Mouse (Mus musculus): Measurements from ENCODE around the gene Mnat1.
A peak's percentile ranks its signal among the peaks of the same experiment; 100 is the strongest.

Mnat1 gene

GRCm38 (mm10) chr12:73232586-73232985 is 109.1 kb downstream of the Mnat1 start:
- no peak for DNase-seq (ENCODE audit: low spot score)

- DNase-seq (ENCODE audit: low spot score), result peak; percentile 64
Measured at GRCm38 (mm10) chr12:73241960-73242359, 118.4 kb downstream of the Mnat1 start.

- no peak for DNase-seq (ENCODE audit: low spot score)
Measured at GRCm38 (mm10) chr12:73245687-73246086, 122.2 kb downstream of the Mnat1 start.

GRCm38 (mm10) chr12:73255006-73255405 is 131.5 kb downstream of the Mnat1 start:
- DNase-seq (ENCODE audit: low spot score), result no peak

GRCm38 (mm10) chr12:73259269-73259668 is 135.8 kb downstream of the Mnat1 start:
- no peak for DNase-seq (ENCODE audit: low spot score)

GRCm38 (mm10) chr12:73260339-73260738 is 136.8 kb downstream of the Mnat1 start:
- DNase-seq (ENCODE audit: low spot score), result no peak

- DNase-seq (ENCODE audit: low spot score), result no peak
Measured at GRCm38 (mm10) chr12:73265381-73265978, 142.0 kb downstream of the Mnat1 start.

GRCm38 (mm10) chr12:73266597-73266996 is 143.1 kb downstream of the Mnat1 start:
- DNase-seq (ENCODE audit: low spot score), result no peak

- DNase-seq (ENCODE audit: low spot score), result no peak
Measured at GRCm38 (mm10) chr12:73268497-73268896, 145.0 kb downstream of the Mnat1 start.

GRCm38 (mm10) chr12:73269531-73269930 is 146.0 kb downstream of the Mnat1 start:
- no peak for DNase-seq (ENCODE audit: low spot score)

GRCm38 (mm10) chr12:73269933-73270332 is 146.4 kb downstream of the Mnat1 start:
- no peak for DNase-seq (ENCODE audit: low spot score)

GRCm38 (mm10) chr12:73274921-73275320 is 151.4 kb downstream of the Mnat1 start:
- DNase-seq (ENCODE audit: low spot score), result no peak

GRCm38 (mm10) chr12:73286287-73287092 is 163.0 kb downstream of the Mnat1 start, which contains the start of the genes Trmt5 and Slc38a6:
Gene Trmt5, minus strand, starts transcription at chr12:73286710.
Gene Slc38a6, plus strand, starts transcription at chr12:73286779.
- DNase-seq (ENCODE audit: low spot score), result peak; percentile 93

- no peak for DNase-seq (ENCODE audit: low spot score)
Measured at GRCm38 (mm10) chr12:73287609-73288008, 164.1 kb downstream of the Mnat1 start.

GRCm38 (mm10) chr12:73288626-73289025 is 165.1 kb downstream of the Mnat1 start:
- DNase-seq (ENCODE audit: low spot score), result no peak

GRCm38 (mm10) chr12:73294884-73295283 is 171.4 kb downstream of the Mnat1 start:
- DNase-seq (ENCODE audit: low spot score), result no peak

- DNase-seq (ENCODE audit: low spot score), result no peak
Measured at GRCm38 (mm10) chr12:73295505-73296140, 172.1 kb downstream of the Mnat1 start.

- no peak for DNase-seq (ENCODE audit: low spot score)
Measured at GRCm38 (mm10) chr12:73298621-73299020, 175.1 kb downstream of the Mnat1 start.

- no peak for DNase-seq (ENCODE audit: low spot score)
Measured at GRCm38 (mm10) chr12:73300531-73300930, 177.0 kb downstream of the Mnat1 start.

- no peak for DNase-seq (ENCODE audit: low spot score)
Measured at GRCm38 (mm10) chr12:73304636-73305035, 181.1 kb downstream of the Mnat1 start.

GRCm38 (mm10) chr12:73307750-73308149 is 184.2 kb downstream of the Mnat1 start:
- no peak for DNase-seq (ENCODE audit: low spot score)

GRCm38 (mm10) chr12:73308711-73309110 is 185.2 kb downstream of the Mnat1 start:
- DNase-seq (ENCODE audit: low spot score), result no peak

Measured in layer of hippocampus, adult 11-12 months (tissue).